Mouse (Mus musculus) cortical plate, adult 2 months (tissue): ENCODE measurements around the gene Ceacam1. TPM values are rescaled to one million over a fixed set of nuclear protein-coding genes. Genes with fewer than 3 reads are reported as not detected.
"Not testable (repeated sequence)": the region's sequence is repeated elsewhere in the genome, so short reads cannot be mapped to it uniquely, and the experiment has no call there.

ENCODE experiments used
- H3K27ac ChIP-seq: fragments of 200-500 bp; 2 replicates; pipeline ENCODE4 v1.5.1; 2012; ENCODE audit warnings: low read length, control low read depth, inconsistent platforms; ENCODE audit not compliant: insufficient read depth
- H3K4me1 ChIP-seq: fragments of 200-500 bp; 2 replicates; pipeline ENCODE4 v1.6.1; 2011; ENCODE audit warnings: low read length; ENCODE audit not compliant: control insufficient read depth, insufficient read depth
- H3K4me3 ChIP-seq: fragments of 200-500 bp; 2 replicates; pipeline ENCODE4 v1.5.1; 2011; ENCODE audit warnings: mild to moderate bottlenecking, low read length, control low read depth; ENCODE audit not compliant: insufficient read depth
- CTCF ChIP-seq: fragments of 200-500 bp; IDR thresholded peaks from 2 replicates; pipeline ENCODE4 v1.5.1; 2011; ENCODE audit warnings: mild to moderate bottlenecking, control low read depth, low read length; ENCODE audit not compliant: insufficient read depth; ENCODE audit errors: extremely low read depth
- POLR2A ChIP-seq: fragments of 200-500 bp; IDR thresholded peaks from 2 replicates; pipeline ENCODE4 v1.6.1; 2011; ENCODE audit warnings: mild to moderate bottlenecking, low read length, control low read depth; ENCODE audit not compliant: insufficient read depth; ENCODE audit errors: extremely low read depth
- polyA plus RNA-seq: library from polyadenylated mRNA; depleted of rRNA; stranded (reverse); fragments of >200 nt; gene quantifications from 2 replicates; pipeline ENCODE4 v1.2.3, GENCODE M21; 2012

Gene Ceacam1
- polyA plus RNA-seq, 1 experiment, result 5.1 TPM

- no peak for TF ChIP-seq CTCF
- TF ChIP-seq POLR2A, result no peak
- Histone ChIP-seq H3K27ac (no peak overlapping the region), H3K4me3 (no peak overlapping the region), H3K4me1 (no peaks in the 10 kb centered on the region)
These were observed 47.3 kb downstream of the Ceacam1 start for GRCm38 (mm10) chr7:25429886-25430784.

DNA sequence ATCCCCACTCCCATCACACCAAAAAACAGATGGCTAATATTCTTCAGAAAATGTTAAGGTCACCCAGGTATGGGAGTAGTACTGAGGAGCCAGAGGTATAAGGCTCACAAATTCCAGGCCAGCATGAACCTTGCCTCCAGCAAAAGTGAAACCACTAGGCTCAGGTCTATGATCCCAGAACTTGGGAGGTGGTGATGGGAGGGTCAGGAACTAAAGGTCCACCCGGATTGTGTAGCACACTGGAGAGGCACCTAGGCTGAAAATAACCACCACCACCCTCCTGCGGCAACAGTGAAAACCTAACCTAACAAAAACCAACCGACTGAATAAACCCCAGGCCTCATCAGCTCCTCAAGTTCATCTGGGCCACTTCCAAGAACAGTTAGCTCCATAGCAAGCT, 49.1 kb downstream of the Ceacam1 start:
- no peak for TF ChIP-seq CTCF
- TF ChIP-seq POLR2A, result no peak
- no peak overlapping the region for H3K27ac ChIP-seq
- no peaks in the 10 kb centered on the region for H3K4me1 ChIP-seq
- no peak overlapping the region for H3K4me3 ChIP-seq

GRCm38 (mm10) chr7:25427144-25427543, 50.3 kb downstream of the Ceacam1 start:
- Histone ChIP-seq H3K4me1 (no peaks in the 10 kb centered on the region), H3K27ac (no peak overlapping the region), H3K4me3 (no peak overlapping the region)
- TF ChIP-seq CTCF, result no peak
- no peak for TF ChIP-seq POLR2A

DNA sequence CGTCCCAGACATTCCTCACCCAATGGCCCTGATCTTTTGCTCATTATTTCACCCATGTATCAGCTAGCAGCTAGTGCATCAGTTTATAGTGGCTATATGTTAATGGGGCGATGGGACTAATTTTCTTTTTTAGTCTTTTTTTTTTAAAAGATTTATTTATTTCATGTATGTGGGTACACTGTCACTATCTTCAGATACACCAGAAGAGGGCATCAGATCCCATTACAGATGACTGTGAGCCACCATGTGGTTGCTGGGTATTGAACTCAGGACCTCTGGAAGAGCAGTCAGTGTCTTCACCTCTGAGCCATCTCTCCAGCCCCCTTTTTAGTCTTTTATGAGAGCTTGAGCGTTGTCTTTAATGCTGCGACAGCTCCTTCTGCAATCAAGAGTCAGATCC, 51.0 kb downstream of the Ceacam1 start:
- H3K27ac ChIP-seq, H3K4me1 ChIP-seq, H3K4me3 ChIP-seq: not testable (repeated sequence)

- Histone ChIP-seq H3K4me3 (no peak overlapping the region), H3K27ac (no peak overlapping the region)
- TF ChIP-seq CTCF (peak; percentile 92), POLR2A (no peak)
These were observed 53.0 kb downstream of the Ceacam1 start for GRCm38 (mm10) chr7:25424429-25424828.

GRCm38 (mm10) chr7:25422286-25422841, 55.0 kb downstream of the Ceacam1 start:
- TF ChIP-seq CTCF (no peak), POLR2A (no peak)
- Histone ChIP-seq H3K4me1 (no peaks in the 10 kb centered on the region), H3K4me3 (no peak overlapping the region), H3K27ac (no peak overlapping the region)

More at GRCm38 (mm10) chr7:25424429-25424828, 53.0 kb downstream of the Ceacam1 start:
- H3K4me1 ChIP-seq, result no peaks in the 10 kb centered on the region

DNA sequence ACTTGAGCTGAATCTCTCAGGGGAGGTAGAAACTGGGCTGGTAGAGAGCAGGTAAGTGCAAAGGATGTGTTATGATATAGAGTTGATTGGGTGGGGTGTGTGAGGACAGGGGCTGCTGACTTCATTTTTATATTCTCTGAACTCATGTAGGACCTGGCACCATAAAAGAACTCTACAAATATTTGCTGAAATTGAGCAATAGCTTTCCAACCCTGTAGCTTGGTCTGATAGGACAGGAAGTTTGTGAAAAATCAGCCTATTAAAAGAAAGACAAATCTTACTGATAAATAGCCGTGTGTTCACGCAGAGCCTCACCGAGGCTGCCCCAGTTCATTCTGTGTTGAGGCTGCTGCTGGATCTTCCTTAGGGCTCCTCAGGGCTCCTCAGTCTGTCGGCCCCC, 57.5 kb downstream of the Ceacam1 start:
- no peak overlapping the region for H3K27ac ChIP-seq
- no peak overlapping the region for H3K4me3 ChIP-seq
- H3K4me1 ChIP-seq, result no peaks in the 10 kb centered on the region
- TF ChIP-seq CTCF (no peak), POLR2A (no peak)

- H3K27ac ChIP-seq, result no peak overlapping the region
- TF ChIP-seq POLR2A, result no peak
- TF ChIP-seq CTCF, result no peak
- no peak overlapping the region for H3K4me3 ChIP-seq
These were observed 57.9 kb downstream of the Ceacam1 start for GRCm38 (mm10) chr7:25419536-25419935.

GRCm38 (mm10) chr7:25417597-25417996, 59.8 kb downstream of the Ceacam1 start:
- Histone ChIP-seq H3K4me1 (no peaks in the 10 kb centered on the region), H3K4me3 (no peak overlapping the region), H3K27ac (no peak overlapping the region)
- TF ChIP-seq CTCF, result peak; percentile 35; the same call in 1 of the 2 replicates
- no peak for TF ChIP-seq POLR2A

More at GRCm38 (mm10) chr7:25419536-25419935, 57.9 kb downstream of the Ceacam1 start:
- no peaks in the 10 kb centered on the region for H3K4me1 ChIP-seq

DNA sequence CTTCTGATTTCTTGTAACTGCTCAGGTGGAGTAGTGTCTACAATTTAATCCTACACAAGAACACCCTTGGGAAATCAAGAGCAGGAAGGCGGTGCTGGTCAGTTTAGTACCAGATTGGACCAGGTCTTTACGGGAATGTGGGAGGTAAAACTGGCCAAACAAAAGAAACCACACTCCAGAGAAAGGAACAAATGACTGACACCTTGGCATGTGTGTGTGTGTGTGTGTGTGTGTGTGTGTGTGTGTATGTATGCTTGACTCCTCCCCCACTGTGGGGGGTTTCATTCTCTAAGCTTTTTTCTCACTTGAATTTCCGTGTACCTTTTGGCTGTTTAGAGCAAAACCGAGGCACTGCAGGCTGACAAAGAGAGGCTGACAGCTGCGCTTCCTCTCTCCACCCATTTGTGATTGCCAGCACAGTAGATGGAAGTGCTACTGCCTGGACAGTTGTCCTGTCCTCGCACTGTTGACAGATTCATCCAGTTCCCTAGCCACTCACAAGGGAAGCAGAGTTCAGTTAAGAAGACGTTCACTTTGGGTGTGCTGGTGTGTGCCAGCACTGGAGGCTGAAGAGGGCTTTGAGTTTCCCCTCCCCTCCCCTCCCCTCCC, 64.5 kb downstream of the Ceacam1 start, which contains the start of gene Cxcl17:
Cxcl17 (minus strand) TSS at position 54 of the 609 bp plus-strand sequence.
- TF ChIP-seq CTCF, result no peak
- TF ChIP-seq POLR2A, result no peak
- H3K27ac ChIP-seq, result peak within 1 kb of the TSS; percentile 30; the same call in 1 of the 2 replicates
- H3K4me1 ChIP-seq, result no peaks in the 10 kb centered on the region
- H3K4me3 ChIP-seq, result no peak within 1 kb of the TSS
